Mouse (Mus musculus): ENCODE results near the gene Klc4.

DNA sequence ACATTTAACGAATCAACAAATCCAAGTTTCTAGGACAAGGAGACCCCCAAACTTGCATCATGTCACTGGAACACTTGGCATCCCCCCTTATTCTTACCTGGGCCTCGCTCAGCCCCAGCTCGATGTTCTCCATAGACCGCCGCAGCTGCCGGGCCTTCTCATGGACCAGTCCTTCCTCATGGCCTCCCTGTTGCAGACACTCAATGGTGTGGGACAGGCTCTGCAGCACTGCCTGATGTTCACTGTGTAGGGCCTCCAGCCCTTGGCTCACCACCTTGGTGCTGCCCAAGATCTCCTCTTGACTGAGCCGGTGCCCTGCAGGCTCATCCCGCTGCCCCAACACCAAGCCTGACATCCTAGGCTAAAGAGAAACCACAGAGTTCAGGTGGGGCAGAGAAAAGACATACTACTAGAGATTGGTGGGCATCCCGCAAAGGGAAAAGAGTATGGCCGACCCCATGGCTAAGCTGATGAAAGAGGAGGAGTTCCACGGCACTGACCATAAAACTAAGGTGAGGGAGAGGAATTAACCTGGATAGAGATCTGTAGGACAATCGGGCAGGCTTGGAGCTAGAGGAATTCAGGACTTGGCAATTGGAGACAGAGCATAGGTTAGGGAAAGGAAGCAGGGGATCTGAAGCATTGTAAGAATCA, 1.5 kb downstream of the Klc4 start:
- no peak for TF ChIP-seq POLR2A (IDR thresholded peaks at IDR 0.05; ENCODE audit: control insufficient read depth, extremely low read depth, insufficient read depth, low read length, poor library complexity)
- no peak for TF ChIP-seq CTCF (IDR thresholded peaks at IDR 0.05; ENCODE audit: borderline replicate concordance, control insufficient read depth, extremely low read depth, insufficient read depth, low read length, poor library complexity)
